Mouse (Mus musculus): ENCODE measurements at regions not wholly inside any gene's neighbourhood (a gene's known extent, or its start where the extent isn't known, plus 50 kb on each side); places are given as distances from the start of the nearest gene placed in this dataset.

DNA sequence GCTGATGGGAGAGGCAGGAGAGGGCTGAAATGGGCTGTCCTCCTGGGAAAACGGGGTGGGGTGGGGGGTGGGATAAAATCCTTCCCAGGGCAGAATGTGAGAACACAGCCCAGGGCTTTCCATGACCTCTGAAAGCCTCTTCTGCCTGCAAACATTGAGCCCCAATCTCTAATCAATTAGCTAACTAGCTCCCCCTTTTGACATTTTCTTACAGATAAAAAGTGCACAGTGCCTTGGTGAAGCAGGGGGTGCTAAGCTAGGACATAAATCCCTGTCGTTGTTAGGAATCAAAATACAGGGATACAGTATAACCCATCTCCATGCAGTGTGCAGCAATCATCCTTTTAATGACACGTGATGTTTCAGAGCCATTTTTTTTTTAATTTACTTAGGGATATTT, 588.1 kb downstream of the Rnf144a start:
- WGBS = 16% methylated on average over 3 of the region's 3 CpGs
- no peak for DNase-seq (ENCODE audit: low read depth, low spot score)

DNA sequence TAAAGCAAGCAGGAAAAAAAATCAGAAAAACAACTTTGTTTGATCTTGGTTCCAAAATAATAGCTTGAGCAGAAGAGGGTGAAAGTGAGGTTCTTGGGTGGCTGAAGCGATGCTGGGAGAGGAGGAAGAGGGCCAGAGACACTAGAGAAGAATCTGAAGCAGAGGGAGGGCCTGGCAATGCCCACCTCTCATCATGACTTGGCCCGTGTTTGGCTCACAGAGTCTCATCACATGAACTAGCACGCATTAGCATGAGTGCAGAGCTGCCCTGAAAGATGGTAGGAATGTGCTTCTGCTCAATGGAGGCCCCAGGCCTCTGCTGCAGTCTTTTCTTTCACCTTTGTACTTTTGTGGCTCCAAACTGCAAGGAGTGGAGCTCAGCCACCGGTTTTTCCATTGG, 588.6 kb downstream of the Rnf144a start:
- no peak for DNase-seq (ENCODE audit: low read depth, low spot score)
- WGBS = 60% methylated on average over 4 of the region's 4 CpGs

DNA sequence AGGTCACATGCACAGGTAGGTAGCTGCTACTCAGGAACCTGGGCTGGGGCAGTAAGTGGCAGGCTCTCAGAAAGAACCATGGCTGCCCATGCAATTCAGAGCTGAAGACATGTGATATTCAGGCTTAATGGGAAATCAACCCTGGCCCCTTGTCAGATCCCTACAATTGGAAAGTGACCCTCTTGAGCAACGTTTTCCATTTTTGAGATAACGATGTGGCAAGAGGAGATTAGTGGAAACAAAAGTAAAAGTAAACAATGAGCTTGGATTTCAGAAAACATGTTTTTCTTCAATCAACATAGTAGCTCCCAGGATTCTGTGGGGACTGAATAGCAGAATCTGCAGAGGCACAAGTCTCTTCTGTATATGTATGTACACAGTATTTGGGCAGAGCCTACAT, 598.8 kb downstream of the Rnf144a start:
- 51% methylated on average over 2 of the region's 2 CpGs for WGBS
- no peak for DNase-seq (ENCODE audit: low read depth, low spot score)

DNA sequence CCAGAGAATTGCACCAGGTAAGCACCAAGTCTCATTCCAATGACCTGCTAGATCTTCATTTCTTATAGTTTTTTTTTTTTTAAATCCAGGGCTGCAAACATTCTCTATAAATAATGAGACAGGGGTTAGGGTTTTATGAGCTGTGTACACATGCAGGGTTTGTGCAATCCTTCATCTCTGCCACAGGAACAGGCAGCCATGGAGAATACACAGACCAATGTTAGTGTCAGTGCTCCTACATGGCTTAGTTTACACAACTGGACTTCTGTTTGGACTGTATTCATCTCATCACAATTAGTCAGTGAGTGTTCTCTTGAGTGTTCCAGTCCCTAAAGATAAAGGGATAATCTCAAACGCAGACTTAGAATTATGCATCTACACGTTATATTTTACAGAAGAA, 620.0 kb downstream of the Rnf144a start:
- WGBS = 54% methylated on average over 2 of the region's 2 CpGs
- DNase-seq (ENCODE audit: low read depth, low spot score) = no peak

DNA sequence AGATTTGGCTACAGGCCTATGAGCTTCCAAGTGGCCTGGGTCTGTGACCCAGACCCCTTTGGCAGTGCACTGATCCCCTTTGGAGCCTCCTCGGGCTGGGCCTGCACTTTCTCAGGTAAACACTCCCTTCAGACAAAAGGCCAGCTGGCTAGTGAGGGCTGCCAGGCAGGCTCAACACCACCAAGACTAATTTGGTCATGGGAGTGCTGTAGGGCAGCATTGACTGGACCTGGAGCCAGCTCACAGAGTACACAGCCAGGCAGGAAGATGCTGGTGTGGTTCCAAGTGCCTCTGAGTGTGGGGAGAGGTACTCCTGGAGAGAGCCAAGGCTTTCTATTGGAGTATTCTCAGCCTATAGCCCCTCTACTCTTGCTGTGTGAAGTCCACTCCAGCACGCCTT, 620.5 kb downstream of the Rnf144a start:
- 33% methylated on average over 2 of the region's 2 CpGs for WGBS
- no peak for DNase-seq (ENCODE audit: low read depth, low spot score)

DNA sequence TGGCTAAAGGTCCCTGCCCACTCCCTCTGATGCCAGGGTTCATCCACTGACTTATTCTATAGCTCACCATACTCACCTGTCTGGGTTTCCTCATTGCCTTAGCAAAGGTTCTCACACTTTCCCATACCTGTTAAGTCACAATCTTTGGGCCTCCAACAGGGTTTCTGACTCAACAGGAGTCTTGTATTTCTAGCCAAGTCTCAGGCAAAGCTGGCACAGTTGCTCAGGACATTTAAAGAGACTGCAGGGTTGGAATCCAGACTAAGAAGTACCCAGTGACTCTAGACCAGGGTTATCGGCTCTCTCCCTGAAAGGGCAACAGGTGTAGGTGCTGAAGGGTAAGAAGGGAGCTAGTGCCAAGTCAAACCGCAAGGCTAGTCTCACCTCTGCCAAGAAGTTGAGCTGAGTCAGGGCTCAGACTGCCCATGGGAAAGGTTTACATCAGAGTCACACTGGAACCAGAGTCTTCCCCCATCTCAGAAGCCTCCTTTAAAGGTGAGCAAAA, 622.4 kb downstream of the Rnf144a start:
- 79% methylated on average over 2 of the region's 2 CpGs for WGBS
- DNase-seq (ENCODE audit: low read depth, low spot score) = no peak

DNA sequence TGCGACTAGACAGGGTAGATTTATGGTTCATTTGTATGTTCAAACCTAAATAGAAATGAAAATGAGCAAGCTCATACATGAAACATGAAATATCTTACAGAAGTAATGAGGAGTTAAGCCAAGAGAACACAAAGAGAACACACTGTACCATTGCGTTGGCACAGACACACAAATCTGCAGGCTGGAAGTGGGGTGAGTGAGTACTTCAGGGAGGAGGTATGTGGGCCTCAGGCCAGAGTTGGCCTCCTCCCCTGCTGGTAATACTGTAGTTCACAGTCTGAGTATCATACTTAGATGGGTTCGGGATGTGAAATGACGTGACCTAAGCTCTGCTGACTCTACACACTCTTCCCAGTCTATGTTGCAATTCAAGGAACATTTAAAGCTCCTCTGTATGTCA, 624.1 kb downstream of the Rnf144a start:
- no peak for DNase-seq (ENCODE audit: low read depth, low spot score)
- WGBS = 81% methylated on average over 4 of the region's 4 CpGs

DNA sequence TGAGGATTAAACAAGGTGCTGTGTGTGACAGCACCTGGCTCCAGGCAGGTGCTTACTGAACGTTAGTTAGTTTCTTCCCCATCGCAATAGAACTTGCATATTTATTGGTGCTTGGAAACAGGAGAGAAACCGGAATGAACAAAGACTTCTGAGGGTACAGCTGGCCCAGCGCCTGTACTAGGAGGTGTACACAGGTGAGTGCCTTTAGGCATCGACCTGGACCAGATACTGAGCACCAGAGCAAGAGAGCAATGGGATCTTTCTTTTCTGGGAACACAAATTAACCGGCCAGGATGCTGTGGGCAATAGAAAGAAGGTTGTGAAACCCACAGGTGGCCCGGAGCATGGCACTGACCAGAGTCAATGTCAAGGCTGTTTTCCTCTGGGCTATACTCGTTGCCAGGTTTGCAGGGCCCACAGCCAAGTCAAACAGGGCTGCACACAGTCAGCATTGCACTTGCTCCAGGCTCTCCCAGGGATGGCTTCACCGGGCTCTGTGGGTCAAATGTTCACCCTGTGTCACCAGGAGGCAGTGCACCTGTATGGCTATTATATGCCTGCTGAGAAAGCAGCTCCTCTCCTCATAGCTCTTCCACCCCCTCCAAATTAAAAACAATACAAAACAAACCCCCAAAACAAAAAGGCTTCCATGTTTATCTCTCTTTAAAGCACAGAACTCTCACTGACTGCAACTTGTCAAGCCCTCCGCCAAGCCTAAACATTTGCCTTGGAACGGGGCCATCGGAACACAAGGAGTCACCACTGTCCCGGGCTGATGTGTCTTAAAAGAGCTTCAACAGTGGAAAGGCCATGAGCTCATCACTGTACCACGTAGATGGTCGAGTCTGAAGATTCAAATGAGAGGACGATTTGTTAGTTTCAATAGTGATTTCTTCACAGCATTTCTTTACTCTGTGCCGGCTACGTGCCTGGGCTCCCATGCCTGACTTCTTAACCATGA, 629.1 kb downstream of the Rnf144a start:
- 49% methylated on average over 18 of the region's 18 CpGs for WGBS
- DNase-seq (ENCODE audit: low read depth, low spot score) = no peak

DNA sequence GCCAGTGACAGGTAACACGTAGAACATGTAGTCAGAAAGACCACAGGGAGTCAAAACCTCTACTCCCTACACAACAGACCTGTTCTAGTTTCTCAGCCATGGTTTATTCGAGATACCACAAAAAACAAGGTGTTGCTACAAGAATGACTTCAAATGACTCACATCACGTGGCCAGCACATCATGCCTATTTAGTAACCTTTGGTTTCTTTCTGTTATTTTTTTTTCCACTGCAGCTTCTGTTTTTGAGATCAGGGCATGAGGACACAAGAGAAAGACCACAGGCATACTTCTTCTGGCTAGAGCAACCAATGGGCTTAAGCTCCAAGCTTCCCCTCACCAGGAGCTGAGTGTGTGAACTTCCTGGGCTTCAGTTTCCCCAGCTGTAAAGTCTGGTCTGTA, 630.7 kb downstream of the Rnf144a start:
- no peak for DNase-seq (ENCODE audit: low read depth, low spot score)
- 79% methylated on average over 3 of the region's 3 CpGs for WGBS

DNA sequence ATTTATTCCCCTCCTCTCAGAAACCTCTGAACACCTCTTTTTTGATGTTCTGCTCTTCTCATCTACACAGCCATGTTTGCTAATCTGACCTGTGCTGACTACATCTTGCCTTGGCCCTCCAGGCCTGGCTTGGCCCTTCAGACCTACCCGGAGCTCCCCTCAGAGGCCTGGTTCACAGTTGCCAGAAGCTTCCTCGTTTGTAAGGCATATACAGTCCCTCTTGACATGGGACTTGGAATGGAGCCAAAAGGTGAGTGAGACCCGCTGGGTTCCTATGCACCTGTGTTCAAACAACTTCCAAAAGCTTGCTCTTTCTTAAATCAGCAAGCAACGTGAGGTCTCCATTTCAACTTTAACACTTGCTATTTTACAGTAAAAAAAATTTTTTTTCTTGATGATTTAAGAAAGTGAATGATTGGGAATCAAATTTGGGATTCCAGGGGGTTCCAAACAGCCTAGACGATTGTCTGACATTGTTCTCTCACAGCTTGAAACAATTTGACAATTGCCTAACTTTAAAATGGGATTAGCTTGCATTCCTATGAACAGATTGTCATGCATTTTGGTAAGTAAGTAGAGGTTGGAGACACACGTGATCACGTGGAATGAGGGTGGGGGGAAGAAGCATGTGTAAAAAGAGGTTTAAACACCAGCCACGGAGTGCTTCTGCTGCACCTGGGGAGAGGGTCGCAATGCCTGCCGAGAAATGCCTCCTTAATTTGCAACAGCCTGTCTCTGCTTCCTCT, 631.9 kb downstream of the Rnf144a start:
- no peak for DNase-seq (ENCODE audit: low read depth, low spot score)
- WGBS = 61% methylated on average over 10 of the region's 10 CpGs

DNA sequence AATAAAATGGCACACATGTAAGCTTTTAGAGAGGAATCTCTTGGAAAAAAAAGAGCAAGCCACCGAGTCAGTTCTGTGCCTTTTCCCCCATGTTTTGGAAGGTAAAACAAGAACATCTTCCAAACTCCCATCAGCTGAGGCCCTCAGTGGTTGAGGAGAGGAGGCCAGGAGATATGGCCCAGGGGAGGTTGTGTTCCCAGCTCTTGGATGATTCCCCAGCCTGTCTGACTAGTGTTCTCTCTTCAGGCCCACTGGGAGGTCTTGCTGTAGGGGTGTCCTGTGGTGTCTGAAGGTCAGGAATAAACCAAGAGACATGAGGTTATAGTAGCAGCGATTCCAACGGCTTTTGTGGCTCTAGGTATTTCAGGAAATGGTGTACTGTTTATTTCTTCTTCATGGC, 643.2 kb downstream of the Rnf144a start:
- DNase-seq (ENCODE audit: low read depth, low spot score) = no peak
- 78% methylated on average over 3 of the region's 3 CpGs for WGBS

DNA sequence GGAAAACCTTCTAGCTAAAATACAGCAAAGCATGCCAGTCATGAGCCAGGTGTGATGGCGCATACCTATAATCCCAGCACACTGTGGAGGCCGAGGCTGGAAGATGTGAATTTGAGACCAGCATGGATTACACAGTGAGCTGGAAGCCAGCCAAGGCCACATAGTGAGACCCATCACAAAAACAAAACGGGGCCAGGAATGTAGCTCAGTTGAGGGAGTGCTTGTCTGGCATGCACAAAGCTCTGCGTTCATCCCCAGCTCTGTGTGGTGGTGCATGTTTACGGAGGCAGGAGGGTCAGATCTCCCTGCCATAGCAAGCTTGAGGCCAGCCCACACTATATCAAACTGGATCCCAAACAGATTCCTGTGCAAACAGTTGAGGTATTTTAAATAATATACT, 646.4 kb downstream of the Rnf144a start:
- 48% methylated on average over 5 of the region's 5 CpGs for WGBS

DNA sequence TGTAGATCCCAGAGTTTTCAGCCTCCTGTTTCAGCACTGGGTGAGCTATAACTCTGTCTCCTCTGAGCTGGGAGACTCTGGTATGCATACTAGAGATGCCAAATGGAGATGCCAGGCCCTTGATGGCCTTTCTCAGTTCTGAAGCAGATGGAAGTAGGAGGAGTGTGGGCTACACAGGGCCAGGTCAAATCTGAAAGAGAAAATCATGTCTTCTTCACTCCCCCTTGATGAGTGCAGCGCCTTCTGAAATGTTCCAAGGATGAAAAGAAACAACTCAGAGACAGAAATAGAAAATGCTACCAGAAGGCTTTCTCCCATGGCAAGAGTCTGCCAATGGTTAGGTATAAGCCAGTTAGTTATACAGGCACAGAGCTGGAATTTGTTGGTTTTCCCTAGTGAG, 652.0 kb downstream of the Rnf144a start:
- no peak for DNase-seq (ENCODE audit: low read depth, low spot score)
- 82% methylated on average over 1 of the region's 1 CpGs for WGBS

More for the DNA sequence above, 646.4 kb downstream of the Rnf144a start:
- no peak for DNase-seq (ENCODE audit: low read depth, low spot score)

DNA sequence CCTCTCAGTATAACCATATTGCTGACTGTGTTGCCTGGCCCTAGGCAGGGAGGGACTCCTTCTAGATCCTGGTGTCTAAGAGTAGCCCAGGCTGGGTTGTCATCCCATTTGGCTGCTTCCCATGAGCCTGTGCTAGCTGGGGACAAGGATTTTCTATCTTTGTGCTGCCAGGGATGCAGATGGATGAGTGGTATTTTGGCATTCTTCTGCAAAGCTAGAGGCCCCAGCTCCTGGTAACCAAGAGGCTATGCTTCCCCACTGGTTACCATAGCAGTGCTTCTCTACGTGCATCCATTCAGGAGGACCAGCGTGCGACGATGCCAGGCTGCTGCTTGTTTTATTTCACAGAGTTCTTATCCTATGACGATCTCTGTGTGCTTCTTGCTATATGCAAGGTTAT, 658.0 kb downstream of the Rnf144a start:
- WGBS = 87% methylated on average over 5 of the region's 5 CpGs
- no peak for DNase-seq (ENCODE audit: low read depth, low spot score)

DNA sequence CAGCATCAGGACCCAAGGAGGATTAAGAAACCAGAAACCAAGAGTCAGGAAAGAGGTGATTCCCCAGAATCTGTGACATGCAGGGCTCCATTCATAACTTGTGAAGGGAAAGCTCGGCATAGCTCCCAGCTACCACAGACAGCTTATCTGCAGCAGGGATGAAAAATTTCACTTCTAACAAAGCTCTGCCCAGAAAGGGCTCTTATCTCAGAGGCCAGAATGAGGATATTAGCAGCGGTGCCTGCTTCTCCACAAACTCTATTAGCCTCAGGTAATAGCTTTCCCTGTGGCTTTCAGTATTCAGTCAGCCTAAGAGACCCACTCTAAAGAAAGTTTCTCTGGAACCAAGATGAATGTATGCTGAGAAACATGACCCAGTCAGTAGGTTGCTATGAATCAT, 636.9 kb upstream of the Id2 start:
- 65% methylated on average over 2 of the region's 2 CpGs for WGBS

DNA sequence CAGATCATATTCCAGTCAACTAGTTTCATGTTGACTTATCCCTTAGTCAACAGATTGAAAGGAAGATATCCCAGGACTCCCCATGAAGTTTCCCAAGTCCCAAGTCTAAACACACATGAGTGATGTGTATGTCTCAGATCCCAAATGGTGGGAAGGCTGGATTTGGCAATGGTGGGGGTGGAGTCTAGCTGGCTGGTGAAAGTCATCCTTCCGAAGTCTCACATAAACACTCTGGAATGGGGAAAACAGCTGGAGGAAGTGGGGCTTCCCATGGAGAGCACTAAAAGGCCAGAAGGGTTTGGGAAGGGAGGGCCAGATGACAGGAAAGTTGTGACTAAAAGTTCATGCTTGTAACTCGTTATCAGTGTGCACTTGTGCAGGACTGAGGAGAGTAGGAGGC, 628.8 kb upstream of the Id2 start:
- DNase-seq (ENCODE audit: low read depth, low spot score) = no peak
- 39% methylated on average over 2 of the region's 2 CpGs for WGBS

More for the DNA sequence above, 636.9 kb upstream of the Id2 start:
- DNase-seq (ENCODE audit: low read depth, low spot score) = no peak

DNA sequence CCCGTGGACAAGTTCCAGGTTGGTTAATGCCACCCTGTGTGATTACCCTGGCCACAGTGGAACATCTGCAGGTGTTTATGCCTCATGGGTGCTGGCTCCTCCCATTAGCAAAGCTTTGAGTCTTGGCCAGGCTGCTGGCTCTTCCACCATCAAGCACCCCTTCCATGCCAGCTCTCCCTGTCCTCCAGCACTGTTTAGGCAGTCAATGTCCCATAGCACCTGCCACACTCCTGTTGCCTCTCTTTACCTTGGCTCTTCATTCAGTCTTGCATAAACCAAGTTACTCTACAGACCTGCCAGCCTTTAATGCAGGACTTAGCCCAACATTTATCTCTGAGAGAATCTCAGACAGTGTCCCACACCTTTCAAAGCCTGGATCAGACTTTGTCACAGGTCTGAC, 614.2 kb upstream of the Id2 start:
- DNase-seq (ENCODE audit: low read depth, low spot score) = no peak
- 59% methylated on average over 1 of the region's 1 CpGs for WGBS

DNA sequence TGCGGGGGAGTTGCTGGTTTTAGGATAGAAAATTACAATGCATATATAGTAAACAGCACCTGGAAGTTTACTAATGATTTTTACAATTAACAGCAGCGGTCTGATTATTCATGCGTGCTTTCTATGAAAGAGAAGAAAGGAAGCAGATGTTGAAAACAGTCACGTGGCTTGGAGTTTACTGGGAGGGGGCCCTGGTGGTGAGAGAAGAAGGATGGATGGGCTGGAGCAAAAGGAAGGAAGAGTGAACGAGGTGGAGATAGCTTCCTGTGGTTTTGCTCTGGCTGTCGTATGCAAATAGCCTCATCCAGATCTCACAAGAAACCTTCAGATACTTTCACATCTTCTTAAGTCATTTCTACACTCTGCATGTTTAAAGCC, 606.1 kb upstream of the Id2 start:
- WGBS = 34% methylated on average over 6 of the region's 6 CpGs
- DNase-seq (ENCODE audit: low read depth, low spot score) = no peak

DNA sequence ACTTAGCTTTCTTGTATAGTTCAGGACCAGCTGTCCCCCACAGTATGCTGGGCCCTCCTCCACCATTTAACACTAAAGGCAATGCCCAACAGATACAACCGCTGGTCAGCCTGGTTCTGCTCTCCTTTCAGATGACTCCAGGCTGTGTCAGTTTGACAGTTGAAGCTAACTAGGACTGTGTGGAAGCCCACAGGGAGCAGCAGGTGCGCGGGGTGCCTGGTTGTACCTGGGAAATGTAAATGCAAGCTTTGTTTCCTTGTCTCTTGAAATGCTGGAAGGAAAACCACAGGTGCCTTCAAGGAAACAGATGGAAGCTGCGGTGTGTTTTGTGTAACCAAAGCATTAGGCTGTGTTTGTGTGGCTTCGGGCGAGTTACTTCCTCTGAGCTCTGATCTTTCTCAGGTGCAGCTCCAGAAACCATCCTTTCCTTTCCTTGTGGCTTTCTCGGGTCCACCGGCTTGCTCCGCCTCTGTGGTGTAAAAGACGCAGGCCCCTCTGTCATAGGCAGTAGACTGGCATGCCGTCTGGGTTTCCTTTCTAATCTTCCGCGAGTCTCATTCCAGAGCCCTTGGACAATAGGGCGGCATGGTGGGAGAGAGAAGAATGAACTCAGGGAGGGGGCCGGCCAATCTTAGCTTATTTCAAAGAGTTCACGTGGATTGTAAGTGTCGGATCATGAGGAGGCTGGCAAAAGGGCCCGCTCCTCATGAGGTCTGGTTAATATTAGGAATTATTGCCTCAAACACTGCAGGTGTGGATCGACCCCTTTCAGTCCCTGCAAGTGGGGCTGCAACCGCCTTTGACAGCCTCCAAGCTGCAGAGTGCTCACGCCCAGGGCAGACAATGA, 605.5 kb upstream of the Id2 start:
- no peak for DNase-seq (ENCODE audit: low read depth, low spot score)
- 18% methylated on average over 21 of the region's 21 CpGs for WGBS

DNA sequence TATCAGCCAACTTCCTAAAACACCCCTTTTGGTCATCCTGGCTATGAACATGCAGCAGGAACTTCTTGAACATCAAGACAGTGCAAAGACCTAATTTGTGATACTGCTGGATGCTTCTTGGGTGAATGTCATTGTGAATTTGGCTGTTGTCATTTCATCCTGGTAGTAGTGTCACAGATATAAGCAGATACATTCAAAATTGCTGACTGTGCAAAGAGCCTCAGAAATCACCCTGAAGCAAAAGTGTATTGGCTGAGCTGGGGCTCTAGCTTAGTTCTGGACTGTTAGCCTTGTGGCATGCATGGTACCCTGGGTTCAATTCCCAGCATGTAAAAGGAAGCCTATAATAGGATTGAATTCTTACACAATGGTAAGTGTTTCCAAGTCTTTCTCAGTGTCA, 590.1 kb upstream of the Id2 start:
- no peak for DNase-seq (ENCODE audit: low read depth, low spot score)
